Mouse (Mus musculus) testis, postnatal 14 days (tissue): ENCODE measurements around the gene Olfr1306.

Experiments used
- DNase-seq: peaks from one replicate; pipeline ENCODE4 v3.0.0; 2021; ENCODE audit warnings: low spot score

The Olfr1306 gene

DNA sequence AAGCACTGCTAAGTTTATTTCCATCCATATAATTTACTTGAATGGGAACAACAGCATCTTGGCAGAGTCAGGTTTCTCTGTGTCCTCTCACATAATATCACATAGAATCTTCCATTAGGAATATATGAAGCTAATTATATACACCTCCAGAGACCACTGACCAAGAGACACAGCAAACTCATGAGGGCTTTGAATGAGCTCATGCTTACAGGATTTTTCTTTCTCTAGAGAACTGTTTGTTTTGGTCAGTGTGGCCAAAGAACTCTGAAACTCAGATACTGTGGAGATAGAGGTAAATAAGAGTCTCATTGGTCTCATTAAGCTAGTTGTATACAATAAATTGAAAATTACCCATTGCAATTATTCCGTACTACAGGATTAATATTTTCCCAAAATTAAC is at the start of gene Olfr1306:
Gene Olfr1306 (minus strand): TSS at position 101 of the 400 bp plus-strand sequence.
- DNase-seq = no peak

DNA sequence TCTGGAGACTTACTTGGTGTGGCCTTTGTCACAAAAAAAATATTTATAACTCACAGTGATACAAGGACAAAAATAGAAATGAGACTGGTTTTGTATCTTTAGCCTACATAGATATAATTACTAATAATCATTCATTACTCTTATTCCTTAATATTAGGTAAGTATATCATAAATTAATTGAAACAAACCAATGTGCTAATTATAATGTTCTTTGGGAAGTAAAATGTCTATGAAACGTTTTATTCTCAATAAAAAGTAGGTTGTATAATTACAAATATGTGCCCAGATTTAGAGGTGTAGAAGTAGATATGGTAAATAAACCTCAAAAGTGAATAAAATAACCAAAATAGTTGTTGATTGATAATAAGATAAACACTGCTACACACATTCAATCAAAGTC is 48.8 kb upstream of the Olfr1306 start, which contains the start of gene Olfr1308:
Gene Olfr1308 (minus strand): TSS at position 101 of the 400 bp plus-strand sequence.
- no peak for DNase-seq

GRCm38 (mm10) chr2:111949340-111949739 is 33.3 kb upstream of the Olfr1306 start, which contains the start of gene Olfr1307:
TSS of gene Olfr1307 (minus strand) at chr2:111949440.
- DNase-seq = no peak

DNA sequence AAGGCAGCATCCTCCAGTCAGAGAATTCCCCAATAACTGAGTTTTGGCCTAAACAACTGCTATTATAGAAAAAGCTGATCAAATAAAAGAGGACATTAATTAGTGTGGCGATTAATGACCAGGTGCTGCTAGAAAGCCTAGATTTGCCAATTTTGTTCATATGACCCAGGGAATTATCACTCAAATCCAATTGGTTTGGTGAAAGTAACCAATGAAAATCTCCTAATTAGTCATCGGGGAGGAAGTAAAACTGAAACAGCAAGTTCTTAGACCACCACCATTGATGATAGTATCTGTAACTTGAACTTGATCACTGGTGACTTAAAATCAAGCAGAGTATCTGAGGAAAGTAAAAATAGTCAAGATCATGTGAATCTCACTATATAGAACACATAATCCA is 39.0 kb downstream of the Olfr1306 start, which contains the start of gene Olfr1305:
Gene Olfr1305 (minus strand): TSS at position 101 of the 400 bp plus-strand sequence.
- DNase-seq = no peak
